Mouse (Mus musculus) MEL (cell line): Measurements from ENCODE around the gene Slc25a1. TPM values are rescaled to one million over a fixed set of nuclear protein-coding genes. Genes with fewer than 3 reads are reported as not detected.

Experiments used
- DNase-seq: peaks from one replicate; pipeline ENCODE4 v3.0.0; 2011; ENCODE audit warnings: low read depth, low spot score
- H3K27ac ChIP-seq: 2 replicates; pipeline ENCODE4 v1.5.1; 2012; ENCODE audit warnings: low read depth, mild to moderate bottlenecking, control low read depth, low read length, moderate library complexity; ENCODE audit not compliant: control insufficient read depth
- H3K27me3 ChIP-seq, 2 experiments: fragments of 150-350 bp in 1 of 2; sonication (generic) in 1 of 2; 2 replicates each; pipeline ENCODE4 v1.6.1; 2012; ENCODE audit warnings: low read length in 2 of 2, mild to moderate bottlenecking in 2 of 2, improper control_type of control experiment in 1 of 2, moderate library complexity in 1 of 2; ENCODE audit not compliant: insufficient read depth in 2 of 2, control insufficient read depth in 1 of 2
- H3K36me3 ChIP-seq, 2 experiments: 2 replicates each; pipeline ENCODE4 v1.6.1; 2012 to 2014; ENCODE audit warnings: low read length in 2 of 2, improper control_type of control experiment in 1 of 2, inconsistent platforms in 1 of 2, mild to moderate bottlenecking in 1 of 2; ENCODE audit not compliant: insufficient read depth in 2 of 2, control insufficient read depth in 1 of 2
- H3K4me1 ChIP-seq, 2 experiments: fragments of 150-350 bp in 1 of 2; sonication (generic) in 1 of 2; 2 replicates each; pipeline ENCODE4 v1.6.1; 2012; ENCODE audit warnings: low read length in 2 of 2, improper control_type of control experiment in 1 of 2, mild to moderate bottlenecking in 1 of 2; ENCODE audit not compliant: insufficient read depth in 2 of 2, control insufficient read depth in 1 of 2
- H3K4me3 ChIP-seq, 2 experiments: fragments of 150-350 bp in 1 of 2; sonication (generic) in 1 of 2; 2 replicates each; pipeline ENCODE4 v1.5.1; 2012; ENCODE audit warnings: low read depth in 2 of 2, low read length in 2 of 2, mild to moderate bottlenecking in 2 of 2, moderate library complexity in 2 of 2, control low read depth in 1 of 2, improper control_type of control experiment in 1 of 2; ENCODE audit not compliant: control insufficient read depth in 1 of 2, insufficient read depth in 1 of 2
- H3K79me2 ChIP-seq: 2 replicates; pipeline ENCODE4 v1.6.1; 2012; ENCODE audit warnings: mild to moderate bottlenecking, low read length, moderate library complexity; ENCODE audit not compliant: control insufficient read depth, poor library complexity, insufficient read depth
- H3K9ac ChIP-seq: 2 replicates; pipeline ENCODE4 v1.6.1; 2012; ENCODE audit warnings: low read depth, mild to moderate bottlenecking, control low read depth, low read length, moderate library complexity; ENCODE audit not compliant: control insufficient read depth, poor library complexity, severe bottlenecking
- H3K9me3 ChIP-seq: fragments of 150-350 bp; sonication (generic); replicated peaks from 2 replicates; pipeline ENCODE4 v1.6.1; 2012; ENCODE audit warnings: mild to moderate bottlenecking, low read length, improper control_type of control experiment, moderate library complexity; ENCODE audit not compliant: insufficient read depth
- CHD1 ChIP-seq: IDR thresholded peaks from 2 replicates; pipeline ENCODE4 v1.6.1; 2012; ENCODE audit warnings: low read depth, mild to moderate bottlenecking, inconsistent platforms, low read length, improper control_type of control experiment
- CHD2 ChIP-seq: IDR thresholded peaks from 2 replicates; pipeline ENCODE4 v1.6.1; 2011; ENCODE audit warnings: low read length, improper control_type of control experiment
- ELF1 ChIP-seq: IDR thresholded peaks from 2 replicates; pipeline ENCODE4 v1.6.1; 2014; ENCODE audit warnings: low read depth, mild to moderate bottlenecking, inconsistent platforms, low read length, improper control_type of control experiment, moderate library complexity
- EP300 ChIP-seq, 2 experiments: IDR thresholded peaks; 2 replicates each; pipeline ENCODE4 v1.6.1; 2011; ENCODE audit warnings: improper control_type of control experiment in 2 of 2, low read length in 2 of 2, low read depth in 1 of 2, mild to moderate bottlenecking in 1 of 2
- ETS1 ChIP-seq: IDR thresholded peaks from 2 replicates; pipeline ENCODE4 v1.6.1; 2012; ENCODE audit warnings: low read depth, mild to moderate bottlenecking, inconsistent platforms, low read length, improper control_type of control experiment, moderate library complexity
- GATA1 ChIP-seq: IDR thresholded peaks from 2 replicates; pipeline ENCODE4 v1.6.1; 2011; ENCODE audit warnings: low read depth, low read length, improper control_type of control experiment
- JUND ChIP-seq: IDR thresholded peaks from 2 replicates; pipeline ENCODE4 v1.6.1; 2011; ENCODE audit warnings: low read depth, mild to moderate bottlenecking, improper control_type of control experiment, low read length
- MAFK ChIP-seq: IDR thresholded peaks from 2 replicates; pipeline ENCODE4 v1.6.1; 2011; ENCODE audit warnings: low read depth, mild to moderate bottlenecking, low read length, improper control_type of control experiment, borderline replicate concordance
- MAX ChIP-seq: IDR thresholded peaks from 2 replicates; pipeline ENCODE4 v1.6.1; 2011; ENCODE audit warnings: low read length, improper control_type of control experiment
- MAZ ChIP-seq: IDR thresholded peaks from 2 replicates; pipeline ENCODE4 v1.6.1; 2012; ENCODE audit warnings: low read depth, mild to moderate bottlenecking, inconsistent platforms, low read length, improper control_type of control experiment
- MEF2A ChIP-seq: IDR thresholded peaks from 2 replicates; pipeline ENCODE4 v1.6.1; 2014; ENCODE audit warnings: low read depth, mild to moderate bottlenecking, inconsistent platforms, low read length, improper control_type of control experiment; ENCODE audit not compliant: poor library complexity, insufficient replicate concordance, severe bottlenecking; ENCODE audit errors: extremely low read depth
- MXI1 ChIP-seq: IDR thresholded peaks from 2 replicates; pipeline ENCODE4 v1.6.1; 2011; ENCODE audit warnings: mild to moderate bottlenecking, low read depth, low read length, improper control_type of control experiment
- MYB ChIP-seq: IDR thresholded peaks from 2 replicates; pipeline ENCODE4 v1.6.1; 2011; ENCODE audit warnings: mild to moderate bottlenecking, low read depth, low read length, improper control_type of control experiment
- NELFE ChIP-seq: IDR thresholded peaks from 2 replicates; pipeline ENCODE4 v1.6.1; 2011; ENCODE audit warnings: low read depth, low read length, improper control_type of control experiment
- NRF1 ChIP-seq: IDR thresholded peaks from 2 replicates; pipeline ENCODE4 v1.6.1; 2014; ENCODE audit warnings: low read depth, mild to moderate bottlenecking, inconsistent platforms, low read length, improper control_type of control experiment, moderate library complexity; ENCODE audit not compliant: poor library complexity, insufficient read depth, severe bottlenecking
- POLR2AphosphoS5 ChIP-seq: IDR thresholded peaks from 2 replicates; pipeline ENCODE4 v1.6.1; 2012; ENCODE audit warnings: low read depth, borderline replicate concordance, mild to moderate bottlenecking, inconsistent platforms, low read length, moderate library complexity, mixed read lengths
- RAD21 ChIP-seq: IDR thresholded peaks from 2 replicates; pipeline ENCODE4 v1.6.1; 2011; ENCODE audit warnings: mild to moderate bottlenecking, low read depth, low read length, improper control_type of control experiment
- RCOR1 ChIP-seq: IDR thresholded peaks from 2 replicates; pipeline ENCODE4 v1.6.1; 2012; ENCODE audit warnings: low read depth, mild to moderate bottlenecking, inconsistent platforms, low read length, improper control_type of control experiment
- TBP ChIP-seq: IDR thresholded peaks from 2 replicates; pipeline ENCODE4 v1.8.0; 2011; ENCODE audit warnings: low read depth, low read length, improper control_type of control experiment
- USF2 ChIP-seq, 2 experiments: IDR thresholded peaks; 2 replicates each; pipeline ENCODE4 v1.6.1; 2011 to 2012; ENCODE audit warnings: improper control_type of control experiment in 2 of 2, low read length in 2 of 2, borderline replicate concordance in 1 of 2, inconsistent platforms in 1 of 2, low read depth in 1 of 2, mild to moderate bottlenecking in 1 of 2; ENCODE audit not compliant: insufficient read depth in 1 of 2
- ZC3H11A ChIP-seq: IDR thresholded peaks from 2 replicates; pipeline ENCODE4 v1.6.1; 2012; ENCODE audit warnings: low read depth, mild to moderate bottlenecking, inconsistent platforms, low read length, improper control_type of control experiment
- ZKSCAN1 ChIP-seq: IDR thresholded peaks from 2 replicates; pipeline ENCODE4 v1.6.1; 2012; ENCODE audit warnings: low read depth, mild to moderate bottlenecking, inconsistent platforms, low read length, improper control_type of control experiment, moderate library complexity
- polyA plus RNA-seq, 2 experiments: library from polyadenylated mRNA; stranded (reverse) in 1 of 2; unstranded in 1 of 2; fragments of >175 nt in 1 of 2; fragments of >200 nt in 1 of 2; gene quantifications; 2 replicates each; pipeline versions ENCODE4 v1.2.1 to v1.2.4; 2012; ENCODE audit warnings: low replicate concordance in 2 of 2, low read depth in 1 of 2; ENCODE audit not compliant: insufficient read length in 2 of 2, insufficient read depth in 1 of 2, missing spikeins in 1 of 2
- total RNA-seq: library from RNA; depleted of rRNA; stranded (reverse); fragments of 300-350 nt; gene quantifications from 2 replicates; pipeline ENCODE4 v1.2.3, GENCODE M21; 2012

Gene Slc25a1
- total and polyA plus RNA-seq, 3 experiments: 114 to 184 TPM; not detected in 1

- TF ChIP-seq USF2 (IDR thresholded peaks at IDR 0.05; ENCODE audit: borderline replicate concordance in 1 of 2, insufficient read depth in 1 of 2, low read depth in 1 of 2, low read length in 2 of 2) (no peak), GATA1 (no peak), MAZ (no peak), NRF1 (no peak), MXI1 (no peak), MAX (no peak)
These were observed 37.0 kb downstream of the Slc25a1 start (continued) for GRCm38 (mm10) chr16:17890917-17891566.

GRCm38 (mm10) chr16:17890342-17890727 is 37.7 kb downstream of the Slc25a1 start:
- no peak for TF ChIP-seq TBP
- no peak for TF ChIP-seq ELF1
- no peak for TF ChIP-seq NELFE
- no peak for TF ChIP-seq USF2 (IDR thresholded peaks at IDR 0.05; ENCODE audit: borderline replicate concordance in 1 of 2, insufficient read depth in 1 of 2, low read depth in 1 of 2, low read length in 2 of 2)
- no peak for TF ChIP-seq POLR2AphosphoS5
- TF ChIP-seq ZKSCAN1: no peak
- no peak for TF ChIP-seq CHD1
- no peak for TF ChIP-seq RCOR1
- TF ChIP-seq ETS1: no peak
- H3K9me3 ChIP-seq: no peaks in the 10 kb centered on the region
- peaks cover 6 to 18% of the 10 kb centered on the region in 2 experiments for H3K4me1 ChIP-seq
- H3K27me3 ChIP-seq: no peaks in the 10 kb centered on the region
- H3K27ac ChIP-seq: no peak overlapping the region
- DNase-seq: peak; percentile 19
- peaks cover 0 to 15% of the 10 kb centered on the region in 2 experiments; a peak in 3 of 4 replicates for H3K36me3 ChIP-seq
- peak overlapping the region; percentile 97 to 100 for H3K4me3 ChIP-seq
- H3K79me2 ChIP-seq: peaks cover 31% of the 10 kb centered on the region
- H3K9ac ChIP-seq: peak overlapping the region; percentile 98

- TF ChIP-seq RAD21: no peak
- no peak for TF ChIP-seq POLR2AphosphoS5
- TF ChIP-seq MAZ: no peak
- TF ChIP-seq GATA1: no peak
- no peak for TF ChIP-seq MEF2A
- TF ChIP-seq ETS1: no peak
- no peak for TF ChIP-seq MYB
- no peak for TF ChIP-seq ZC3H11A
- no peak for TF ChIP-seq EP300 (IDR thresholded peaks at IDR 0.05; ENCODE audit: low read depth in 1 of 2, low read length in 2 of 2)
- no peak for TF ChIP-seq JUND
- TF ChIP-seq CHD2: no peak
- no peak for TF ChIP-seq MAFK
- TF ChIP-seq RCOR1: no peak
- Histone ChIP-seq H3K27me3 (no peaks in the 10 kb centered on the region), H3K36me3 (peaks cover 0 to 15% of the 10 kb centered on the region in 2 experiments; a peak in 3 of 4 replicates), H3K9me3 (no peaks in the 10 kb centered on the region), H3K79me2 (peaks cover 35% of the 10 kb centered on the region), H3K4me3 (peak overlapping the region in 1 of 2 experiments; percentile 100; a peak in 1 of 4 replicates), H3K9ac (no peak overlapping the region; the same call in 1 of the 2 replicates), H3K27ac (no peak overlapping the region), H3K4me1 (peaks cover 6 to 18% of the 10 kb centered on the region in 2 experiments)
- DNase-seq: no peak
These were observed 38.2 kb downstream of the Slc25a1 start for GRCm38 (mm10) chr16:17889689-17890341.
